Mouse (Mus musculus) gastrocnemius, postnatal 14 days (tissue): ENCODE measurements around the gene Cdkn1c. TPM values are rescaled to one million over a fixed set of nuclear protein-coding genes. Genes with fewer than 3 reads are reported as not detected.

Experiments
- DNase-seq: peaks from one replicate; pipeline ENCODE4 v3.0.0; 2021; ENCODE audit warnings: mixed read lengths
- intact Hi-C: fragments of 180-260 bp; cut with DNase I; formaldehyde crosslinking; loops from one replicate; pipeline ENCODE4 v1.15.1; 2025; ENCODE audit warnings: low total_unique reads
- total RNA-seq, 2 experiments: library from RNA; stranded (reverse); gene quantifications; 2 replicates each; pipeline ENCODE4 v1.2.3; 2021

Gene Cdkn1c
- total RNA-seq, 2 experiments from 2014 or later = 565 to 617 TPM

- no peak for DNase-seq
- intact Hi-C loops = loop anchor here (10.0 kb wide), 1 partner anchor 472 kb away; the partner anchor contains the start of gene Tspan32
Observed at GRCm38 (mm10) chr7:143476702-143477335, 16.0 kb upstream of the Cdkn1c start.

- intact Hi-C loops = loop anchor here (10.0 kb wide), 1 partner anchor 471 kb away; the partner anchor contains the start of gene Tspan32
- no peak for DNase-seq
Observed at GRCm38 (mm10) chr7:143475876-143476275, 15.0 kb upstream of the Cdkn1c start.

- intact Hi-C loops = loop anchor here (10.0 kb wide), 1 partner anchor 470 kb away; the partner anchor contains the start of gene Tspan32
- DNase-seq = no peak
Observed at GRCm38 (mm10) chr7:143474811-143475210, 14.0 kb upstream of the Cdkn1c start.

GRCm38 (mm10) chr7:143473347-143474101 lies 12.7 kb upstream of the Cdkn1c start, which contains the start of gene Slc22a18:
Slc22a18 (plus strand) TSS chr7:143473736.
- DNase-seq = no peak
- intact Hi-C loops = loop anchor here (10.0 kb wide), 1 partner anchor 469 kb away; the partner anchor contains the start of gene Tspan32

GRCm38 (mm10) chr7:143469946-143470345 lies 9.1 kb upstream of the Cdkn1c start:
- DNase-seq = peak; percentile 84
- intact Hi-C loops = loop anchor here (5.0 to 10.0 kb wide), 2 partner anchors 373 to 465 kb away; partner anchors contain the start of gene Tspan32

GRCm38 (mm10) chr7:143467714-143468113 lies 6.9 kb upstream of the Cdkn1c start:
- no peak for DNase-seq
- intact Hi-C loops = loop anchor here (2.0 to 5.0 kb wide), 2 partner anchors 313 to 370 kb away; no protein-coding TSS in a partner anchor

GRCm38 (mm10) chr7:143466099-143466677 lies 5.3 kb upstream of the Cdkn1c start:
- DNase-seq = peak; percentile 84
- intact Hi-C loops = loop anchor here (2.0 to 5.0 kb wide), 2 partner anchors 311 to 369 kb away; no protein-coding TSS in a partner anchor

GRCm38 (mm10) chr7:143464811-143465560 lies 4.1 kb upstream of the Cdkn1c start:
- intact Hi-C loops = loop anchor here (5.0 kb wide), 1 partner anchor 368 kb away; no protein-coding TSS in a partner anchor

GRCm38 (mm10) chr7:143463865-143464415 lies 3.1 kb upstream of the Cdkn1c start:
- peak; percentile 82 for DNase-seq
- intact Hi-C loops = no loop called here

More at GRCm38 (mm10) chr7:143464811-143465560, 4.1 kb upstream of the Cdkn1c start:
- DNase-seq = peak; percentile 53

- intact Hi-C loops = no loop called here
- no peak for DNase-seq
Observed at GRCm38 (mm10) chr7:143462516-143462915, 1.7 kb upstream of the Cdkn1c start.

- DNase-seq = no peak
- intact Hi-C loops = no loop called here
Observed at GRCm38 (mm10) chr7:143461920-143462319, 1.1 kb upstream of the Cdkn1c start.

GRCm38 (mm10) chr7:143461294-143461870 lies 532 bp upstream of the Cdkn1c start:
- DNase-seq = no peak
- intact Hi-C loops = no loop called here

- DNase-seq = peak; percentile 26
- intact Hi-C loops = no loop called here
Observed at GRCm38 (mm10) chr7:143460217-143460834, 524 bp downstream of the Cdkn1c start.

GRCm38 (mm10) chr7:143459332-143460211 lies 1.3 kb downstream of the Cdkn1c start:
- DNase-seq = peak; percentile 67
- intact Hi-C loops = no loop called here

- intact Hi-C loops = no loop called here
- DNase-seq = no peak
Observed at GRCm38 (mm10) chr7:143458963-143459331, 1.9 kb downstream of the Cdkn1c start.

- peak; percentile 58 for DNase-seq
- intact Hi-C loops = no loop called here
Observed at GRCm38 (mm10) chr7:143447130-143447529, 13.7 kb downstream of the Cdkn1c start.
